Mouse (Mus musculus) hindbrain, embryonic 11.5 days (tissue): ENCODE results near the gene Utrn. TPM values are rescaled to one million over a fixed set of nuclear protein-coding genes. Genes with fewer than 3 reads are reported as not detected.
"Not testable (repeated sequence)": the region's sequence is repeated elsewhere in the genome, so short reads cannot be mapped to it uniquely, and the experiment has no call there.

ENCODE experiments used
- ATAC-seq: fragments of 200-750 bp; cut with Nextera tagmentation; 2 replicates; pipeline ENCODE4 v1.8.0; 2017; ENCODE audit warnings: mild to moderate bottlenecking, moderate TSS enrichment, moderate library complexity; ENCODE audit not compliant: low FRiP score
- DNase-seq: peaks from one replicate; pipeline ENCODE4 v3.0.0-alpha.2; 2015; ENCODE audit warnings: low spot score
- H3K27ac ChIP-seq: fragments of 300-500 bp; sonication (generic); 2 replicates; pipeline ENCODE4 v1.5.1; 2014; ENCODE audit warnings: mild to moderate bottlenecking, low read depth, low read length
- H3K27me3 ChIP-seq: fragments of 300-500 bp; sonication (generic); 2 replicates; pipeline ENCODE4 v1.6.1; 2014; ENCODE audit warnings: mild to moderate bottlenecking, low read length, moderate library complexity, mixed read lengths; ENCODE audit not compliant: control insufficient read depth, insufficient read depth
- H3K36me3 ChIP-seq: fragments of 300-500 bp; sonication (generic); 2 replicates; pipeline ENCODE4 v1.6.1; 2014; ENCODE audit warnings: mild to moderate bottlenecking, low read length, moderate library complexity, mixed read lengths; ENCODE audit not compliant: control insufficient read depth, insufficient read depth
- H3K4me1 ChIP-seq: fragments of 300-500 bp; sonication (generic); replicated peaks from 2 replicates; pipeline ENCODE4 v1.6.1; 2014; ENCODE audit warnings: low read length, mixed read lengths; ENCODE audit not compliant: control insufficient read depth, insufficient read depth
- H3K4me2 ChIP-seq: fragments of 300-500 bp; sonication (generic); replicated peaks from 2 replicates; pipeline ENCODE4 v1.6.1; 2014; ENCODE audit warnings: mild to moderate bottlenecking, low read depth, low read length
- H3K4me3 ChIP-seq: fragments of 300-500 bp; sonication (generic); 2 replicates; pipeline ENCODE4 v1.5.1; 2014; ENCODE audit warnings: low read depth, low read length
- H3K9ac ChIP-seq: fragments of 300-500 bp; sonication (generic); 2 replicates; pipeline ENCODE4 v1.6.1; 2014; ENCODE audit warnings: low read depth, low read length
- H3K9me3 ChIP-seq: fragments of 300-500 bp; sonication (generic); 2 replicates; pipeline ENCODE4 v1.6.1; 2016; ENCODE audit warnings: low read length; ENCODE audit not compliant: control insufficient read depth
- WGBS: fragments of 180-500 bp; shearing (Covaris S2); extraction: QIAGEN DNeasy Blood & Tissue Kit; methylation state at CpG from one replicate; pipeline ENCODE4 v1.1.7; 2014; 5-methylcytosine and 5-hydroxymethylcytosine counted together
- polyA plus RNA-seq: library from polyadenylated mRNA; unstranded; fragments of >200 nt; fragmentation: Nextera tagmentation; extraction: Ambion mirVana; gene quantifications from 2 replicates; pipeline ENCODE4 v1.2.1, GENCODE M21; 2014

Utrn gene
- polyA plus RNA-seq, 1 experiment from 2014 or later = 54.7 TPM

DNA sequence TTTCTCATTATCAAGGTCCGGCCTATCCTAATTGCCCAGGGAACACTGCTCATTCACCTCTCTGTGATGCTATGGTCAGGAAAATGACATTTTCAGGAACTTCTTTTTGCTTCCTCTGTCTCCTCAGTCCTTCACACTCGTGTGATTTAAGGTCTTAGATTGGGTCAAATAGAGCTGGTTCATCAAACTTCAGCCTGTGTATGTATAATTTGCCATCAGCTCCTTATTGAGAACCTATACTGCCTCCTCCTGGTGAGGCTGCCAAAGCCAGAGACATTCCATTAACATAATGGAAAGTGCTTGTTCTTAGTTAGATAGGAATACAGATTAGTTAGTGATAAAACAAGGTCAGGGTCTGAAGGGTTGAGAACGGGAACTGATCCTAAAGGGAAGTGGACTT is 253.4 kb downstream of the Utrn start:
- no peak overlapping the region for H3K9ac ChIP-seq
- H3K27ac ChIP-seq = no peak overlapping the region
- no peaks in the 10 kb centered on the region for H3K27me3 ChIP-seq
- H3K36me3 ChIP-seq = no peaks in the 10 kb centered on the region
- no peaks in the 10 kb centered on the region for H3K9me3 ChIP-seq
- WGBS = 46% methylated on average over 3 of the region's 3 CpGs
- no peak overlapping the region for H3K4me3 ChIP-seq
- ATAC-seq (no peak), DNase-seq (peak; percentile 35)
- H3K4me2 ChIP-seq = no peak overlapping the region
- 0 out of 2 replicates have a peak, but pooled peaks cover 2% of the 10 kb centered on the region for H3K4me1 ChIP-seq

- DNase-seq (peak; percentile 53), ATAC-seq (peak; percentile 67)
- 0 out of 2 replicates have a peak, but pooled peaks cover 2% of the 10 kb centered on the region for H3K4me1 ChIP-seq
- H3K4me2 ChIP-seq = peak overlapping the region; percentile 63
- H3K36me3 ChIP-seq = no peaks in the 10 kb centered on the region
- H3K27me3 ChIP-seq = no peaks in the 10 kb centered on the region
- WGBS = 3% methylated on average over 22 of the region's 22 CpGs
- H3K9me3 ChIP-seq = no peaks in the 10 kb centered on the region
- peak overlapping the region; percentile 40 for H3K9ac ChIP-seq
- no peak overlapping the region for H3K27ac ChIP-seq
- peak overlapping the region; percentile 33 for H3K4me3 ChIP-seq
These were observed 254.5 kb downstream of the Utrn start for GRCm38 (mm10) chr10:12614465-12615199.

GRCm38 (mm10) chr10:12612235-12612863 is 256.8 kb downstream of the Utrn start:
- ATAC-seq = peak; percentile 78
- H3K9me3 ChIP-seq = no peaks in the 10 kb centered on the region

DNA sequence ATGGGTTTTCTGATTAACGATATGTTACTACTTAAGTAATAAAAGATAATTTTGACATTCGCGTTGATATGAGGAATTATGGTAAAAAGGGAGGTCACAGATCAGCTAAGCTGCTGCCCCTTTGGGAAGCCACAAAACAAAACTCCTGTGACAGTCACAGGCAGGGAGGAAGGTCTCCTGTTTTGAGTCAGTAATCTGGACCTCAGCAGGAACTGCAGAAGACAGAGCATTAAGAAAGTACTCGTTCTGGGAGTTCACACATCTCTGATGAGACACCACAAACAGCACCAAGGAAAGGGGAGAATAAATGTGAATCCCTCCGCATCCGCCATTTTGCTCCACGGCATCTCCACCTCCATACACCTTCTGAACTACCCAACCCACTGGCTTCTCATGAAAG is 259.3 kb downstream of the Utrn start:
- no peaks in the 10 kb centered on the region for H3K36me3 ChIP-seq
- H3K9ac ChIP-seq = no peak overlapping the region

More at GRCm38 (mm10) chr10:12612235-12612863, 256.8 kb downstream of the Utrn start:
- Histone ChIP-seq H3K36me3 (no peaks in the 10 kb centered on the region), H3K9ac (no peak overlapping the region), H3K4me2 (no peak overlapping the region), H3K27me3 (no peaks in the 10 kb centered on the region), H3K4me1 (0 out of 2 replicates have a peak, but pooled peaks cover 2% of the 10 kb centered on the region), H3K4me3 (no peak overlapping the region), H3K27ac (no peak overlapping the region)
- whole genome bisulfite sequencing = 17% methylated on average over 4 of the region's 4 CpGs
- peak; percentile 80 for DNase-seq

GRCm38 (mm10) chr10:12608634-12609033 is 260.5 kb downstream of the Utrn start:
- Histone ChIP-seq H3K4me2 (no peak overlapping the region), H3K9me3 (no peaks in the 10 kb centered on the region), H3K4me3 (no peak overlapping the region), H3K4me1 (no peaks in the 10 kb centered on the region), H3K36me3 (no peaks in the 10 kb centered on the region), H3K27me3 (no peaks in the 10 kb centered on the region), H3K27ac (no peak overlapping the region), H3K9ac (no peak overlapping the region)
- ATAC-seq (no peak), DNase-seq (no peak)

More for the DNA sequence above, 259.3 kb downstream of the Utrn start:
- DNase-seq (no peak), ATAC-seq (no peak)
- Histone ChIP-seq H3K9me3 (no peaks in the 10 kb centered on the region), H3K27me3 (no peaks in the 10 kb centered on the region), H3K4me1 (0 out of 2 replicates have a peak, but pooled peaks cover under 1% of the 10 kb centered on the region), H3K4me2 (no peak overlapping the region), H3K27ac (no peak overlapping the region), H3K4me3 (no peak overlapping the region)
- 83% methylated on average over 7 of the region's 7 CpGs for WGBS

DNA sequence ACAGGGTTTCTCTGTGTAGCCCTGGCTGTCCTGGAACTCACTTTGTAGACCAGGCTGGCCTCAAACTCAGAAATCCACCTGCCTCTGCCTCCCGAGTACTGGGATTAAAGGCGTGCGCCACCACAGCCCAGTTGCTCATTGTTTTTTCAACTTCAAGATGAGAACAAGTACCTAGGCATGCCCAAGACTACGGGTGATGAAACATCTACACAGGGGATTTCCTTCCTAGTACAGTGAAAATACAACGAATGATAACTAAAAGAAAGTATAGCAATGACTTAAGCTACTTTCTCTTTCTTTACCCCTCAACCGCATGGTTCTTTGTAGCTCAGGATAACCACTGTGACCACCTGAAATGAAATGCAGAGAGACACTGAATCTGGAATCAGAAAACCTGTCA is 262.0 kb downstream of the Utrn start:
- H3K9me3 ChIP-seq, DNase-seq, H3K9ac ChIP-seq, H3K27ac ChIP-seq, H3K4me3 ChIP-seq, ATAC-seq, H3K4me1 ChIP-seq, H3K4me2 ChIP-seq, H3K36me3 ChIP-seq, H3K27me3 ChIP-seq: not testable (repeated sequence)
- WGBS = 95% methylated on average over 6 of the region's 6 CpGs

DNA sequence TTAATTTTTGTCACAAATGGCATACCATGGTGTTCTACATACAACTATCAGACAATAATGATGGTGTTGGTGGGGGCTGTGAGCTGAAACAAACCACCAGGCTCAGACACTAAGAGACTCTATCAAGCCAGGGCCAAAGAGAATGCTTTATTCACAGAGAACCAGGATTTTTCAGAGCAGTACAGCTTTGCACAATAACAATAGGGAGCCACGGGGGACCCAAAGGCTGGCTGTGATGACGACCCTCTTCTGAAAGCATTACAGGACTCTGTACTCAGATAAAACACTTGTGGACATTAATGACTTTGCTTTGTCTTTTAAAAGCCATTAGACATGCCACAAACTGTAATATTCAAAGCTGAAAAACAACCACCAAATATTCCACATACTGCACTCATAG is 273.8 kb downstream of the Utrn start:
- WGBS = 35% methylated on average over 2 of the region's 2 CpGs
- Histone ChIP-seq H3K27ac (no peak overlapping the region), H3K36me3 (no peaks in the 10 kb centered on the region), H3K27me3 (no peaks in the 10 kb centered on the region), H3K4me3 (no peak overlapping the region), H3K4me1 (no peaks in the 10 kb centered on the region), H3K9ac (no peak overlapping the region), H3K4me2 (no peak overlapping the region), H3K9me3 (no peaks in the 10 kb centered on the region)
- ATAC-seq (0 out of 2 replicates have a peak, but pooled peaks have one; percentile 45), DNase-seq (no peak)

- no peak for DNase-seq
- Histone ChIP-seq H3K27me3 (no peaks in the 10 kb centered on the region), H3K36me3 (no peaks in the 10 kb centered on the region), H3K27ac (no peak overlapping the region), H3K9me3 (no peaks in the 10 kb centered on the region), H3K4me3 (no peak overlapping the region), H3K4me1 (no peaks in the 10 kb centered on the region), H3K9ac (no peak overlapping the region), H3K4me2 (no peak overlapping the region)
- 81% methylated on average over 8 of the region's 8 CpGs for WGBS
- no peak for ATAC-seq
These were observed 274.2 kb downstream of the Utrn start for GRCm38 (mm10) chr10:12594958-12595357.

DNA sequence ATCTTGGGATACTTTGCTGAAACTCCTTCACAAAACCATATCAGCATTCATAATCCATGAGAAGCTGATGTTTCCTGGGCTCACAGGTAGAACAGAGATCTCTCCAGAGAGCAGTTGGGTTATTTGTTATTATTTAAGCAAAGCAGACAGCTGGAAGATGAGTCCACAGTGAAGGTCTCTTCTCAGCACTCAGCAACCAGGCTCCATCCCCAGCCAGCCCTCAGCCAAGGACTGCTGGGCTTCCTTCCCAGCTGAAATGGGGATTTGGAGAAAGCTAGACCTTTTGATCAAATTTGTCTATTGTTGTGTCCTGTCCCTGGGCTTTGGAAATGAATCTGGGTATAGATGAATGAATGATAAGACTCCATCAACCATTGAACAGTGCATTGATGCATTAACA is 276.1 kb downstream of the Utrn start:
- Histone ChIP-seq H3K36me3 (no peaks in the 10 kb centered on the region), H3K9ac (no peak overlapping the region), H3K27me3 (no peaks in the 10 kb centered on the region), H3K9me3 (no peaks in the 10 kb centered on the region), H3K4me1 (no peaks in the 10 kb centered on the region), H3K4me3 (no peak overlapping the region), H3K4me2 (no peak overlapping the region), H3K27ac (no peak overlapping the region)
- no peak for ATAC-seq
- no peak for DNase-seq
